Mouse (Mus musculus) forebrain, postnatal 0 days (tissue): ENCODE results near the gene Trp53bp1. TPM values are rescaled to one million over a fixed set of nuclear protein-coding genes. Genes with fewer than 3 reads are reported as not detected.
A peak's percentile ranks its signal among the peaks of the same experiment; 100 is the strongest.

Experiments used
- ATAC-seq: fragments of 200-750 bp; cut with Nextera tagmentation; 2 replicates; pipeline ENCODE4 v1.8.0; 2017; ENCODE audit warnings: mild to moderate bottlenecking, moderate library complexity
- DNase-seq: peaks from one replicate; pipeline ENCODE4 v3.0.0-alpha.2; 2015
- H3K27ac ChIP-seq: fragments of 300-500 bp; sonication (generic); 2 replicates; pipeline ENCODE4 v1.5.1; 2014; ENCODE audit warnings: low read depth, mild to moderate bottlenecking, antibody characterized with exemption, low read length, moderate library complexity, mixed read lengths
- H3K27me3 ChIP-seq: fragments of 300-500 bp; sonication (generic); 2 replicates; pipeline ENCODE4 v1.6.1; 2014; ENCODE audit warnings: mild to moderate bottlenecking, low read length, mixed read lengths; ENCODE audit not compliant: insufficient read depth
- H3K36me3 ChIP-seq: fragments of 300-500 bp; sonication (generic); 2 replicates; pipeline ENCODE4 v1.6.1; 2014; ENCODE audit warnings: mild to moderate bottlenecking, moderate library complexity; ENCODE audit not compliant: insufficient read depth
- H3K4me1 ChIP-seq: fragments of 300-500 bp; sonication (generic); 2 replicates; pipeline ENCODE4 v1.6.1; 2014; ENCODE audit warnings: antibody characterized with exemption; ENCODE audit not compliant: insufficient read depth
- H3K4me2 ChIP-seq: fragments of 300-500 bp; sonication (generic); 2 replicates; pipeline ENCODE4 v1.6.1; 2014; ENCODE audit warnings: low read depth, mild to moderate bottlenecking, moderate library complexity
- H3K4me3 ChIP-seq: fragments of 300-500 bp; sonication (generic); 2 replicates; pipeline ENCODE4 v1.5.1; 2014; ENCODE audit warnings: low read depth, low read length, mixed read lengths
- H3K9ac ChIP-seq: fragments of 300-500 bp; sonication (generic); 2 replicates; pipeline ENCODE4 v1.6.1; 2014; ENCODE audit warnings: mild to moderate bottlenecking
- H3K9me3 ChIP-seq: fragments of 300-500 bp; sonication (generic); 2 replicates; pipeline ENCODE4 v1.6.1; 2016; ENCODE audit warnings: low read length
- CTCF ChIP-seq: sonication (generic); IDR thresholded peaks from 2 replicates; pipeline ENCODE4 v1.5.1; 2016; ENCODE audit warnings: antibody characterized with exemption, control low read depth, low read depth
- WGBS: fragments of 180-500 bp; shearing (Covaris S2); extraction: QIAGEN DNeasy Blood & Tissue Kit; methylation state at CpG from one replicate; pipeline ENCODE4 v1.1.7; 2014; 5-methylcytosine and 5-hydroxymethylcytosine counted together
- polyA plus RNA-seq: library from polyadenylated mRNA; unstranded; fragments of >200 nt; fragmentation: Nextera tagmentation; extraction: Ambion mirVana; gene quantifications from 2 replicates; pipeline ENCODE4 v1.2.1, GENCODE M21; 2015
- total RNA-seq: library from RNA; depleted of rRNA; stranded (reverse); fragments of >200 nt; gene quantifications from 2 replicates; pipeline ENCODE4 v1.2.3, GENCODE M21; 2014

Gene Trp53bp1
- total and polyA plus RNA-seq, 2 experiments from 2014 or later = 80.9 to 183 TPM

DNA sequence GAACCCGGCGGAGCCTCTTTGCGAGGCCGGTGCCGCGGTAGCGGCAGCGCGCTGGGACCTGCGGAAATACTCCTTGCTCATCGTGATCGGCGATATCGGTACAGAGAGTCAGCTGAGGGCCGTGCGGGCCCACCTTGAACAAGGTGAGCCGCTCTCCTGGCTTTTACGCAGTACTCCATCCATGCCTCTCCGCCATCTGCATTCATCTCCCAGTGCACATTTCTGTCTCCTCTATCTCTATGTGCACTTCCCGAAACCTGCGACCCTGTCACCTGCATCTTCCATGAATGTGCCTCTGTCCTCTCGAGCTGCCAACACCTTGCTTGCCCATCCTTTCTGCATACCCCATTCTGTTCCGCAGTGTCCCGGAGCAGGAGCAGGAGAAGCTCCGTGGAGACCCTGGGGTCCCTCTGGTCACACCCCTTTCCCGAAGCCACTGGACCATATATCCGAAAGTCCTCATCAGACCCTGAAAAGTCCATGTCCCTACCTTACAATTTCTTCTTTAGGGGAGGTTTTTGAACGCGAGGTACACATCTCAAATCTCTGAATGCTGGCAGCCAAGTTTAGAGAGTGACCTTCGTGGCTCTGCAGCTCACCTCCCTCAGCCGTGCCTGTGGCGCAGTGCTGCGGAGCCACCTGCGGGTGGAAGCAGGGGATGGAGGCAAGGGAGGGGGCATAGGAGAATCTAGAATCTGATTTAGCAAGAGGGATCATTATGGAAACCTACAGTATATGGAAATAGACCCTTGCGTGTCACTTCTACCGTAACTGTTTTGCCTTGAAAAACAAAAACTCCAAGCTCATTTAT lies 18.7 kb upstream of the Trp53bp1 start:
- Histone ChIP-seq H3K4me3 (peak overlapping the region; percentile 62), H3K4me1 (peaks cover 18% of the 10 kb centered on the region), H3K9ac (peak overlapping the region; percentile 54), H3K9me3 (no peaks in the 10 kb centered on the region), H3K27ac (peak overlapping the region; percentile 72), H3K27me3 (no peaks in the 10 kb centered on the region), H3K36me3 (no peaks in the 10 kb centered on the region), H3K4me2 (peak overlapping the region; percentile 80)
- WGBS = 2% methylated on average over 36 of the region's 36 CpGs
- DNase-seq (peak; percentile 27), ATAC-seq (peak; percentile 55)
- peak; percentile 54 for TF ChIP-seq CTCF

DNA sequence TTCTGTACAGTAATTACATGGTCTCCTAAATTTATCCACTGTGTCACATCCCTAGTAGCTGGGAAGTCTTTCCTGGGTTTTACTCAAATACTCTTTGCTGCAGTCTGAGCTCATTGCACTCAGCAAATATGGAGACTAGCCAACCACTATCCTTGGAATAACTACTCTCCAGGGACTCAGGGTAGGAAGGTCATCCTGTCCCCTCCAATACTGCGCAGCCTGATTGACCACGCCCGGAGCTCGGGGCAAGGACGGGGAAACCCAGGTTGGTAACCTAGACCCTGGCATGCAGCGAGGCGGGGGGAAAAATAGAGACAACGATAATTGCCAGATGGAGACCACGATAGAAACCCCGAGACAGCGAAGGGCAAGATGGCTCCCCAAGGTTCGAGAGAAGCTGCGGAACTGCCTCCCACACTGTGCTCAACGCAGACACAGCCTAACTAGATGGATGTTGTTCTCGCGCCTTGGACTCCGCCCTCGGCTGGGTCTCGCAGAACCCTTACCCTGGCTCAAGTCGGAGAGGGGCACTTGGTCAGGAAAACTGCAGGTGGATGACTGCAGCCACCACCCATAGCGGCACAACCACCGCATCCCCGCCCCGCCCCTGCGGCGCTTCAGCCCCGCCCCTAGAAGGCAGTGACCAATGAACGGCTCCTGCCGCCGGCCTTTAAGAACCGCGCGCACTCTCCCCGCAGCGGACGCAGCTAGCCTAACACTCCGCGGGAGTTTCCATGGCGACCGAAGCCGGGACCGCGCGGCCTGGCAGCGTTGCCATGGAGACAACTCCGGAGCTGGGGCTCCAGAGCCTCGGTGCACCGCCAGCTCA lies 17.9 kb upstream of the Trp53bp1 start, which contains the start of gene Map1a:
TSS of gene Map1a (plus strand) at position 700 of the 829 bp plus-strand sequence.
- Histone ChIP-seq H3K36me3 (no peaks in the 10 kb centered on the region), H3K27ac (peak within 1 kb of the TSS; percentile 72), H3K4me3 (peak within 1 kb of the TSS; percentile 62), H3K9me3 (no peaks in the 10 kb centered on the region), H3K27me3 (no peaks in the 10 kb centered on the region), H3K4me1 (peaks cover 10% of the 10 kb centered on the region; the same call in 1 of the 2 replicates), H3K9ac (peak within 1 kb of the TSS; percentile 54), H3K4me2 (peak within 1 kb of the TSS; percentile 80)
- ATAC-seq (peak; percentile 98), DNase-seq (peak; percentile 98)
- WGBS = 4% methylated on average over 48 of the region's 48 CpGs
- TF ChIP-seq CTCF = peak; percentile 24

DNA sequence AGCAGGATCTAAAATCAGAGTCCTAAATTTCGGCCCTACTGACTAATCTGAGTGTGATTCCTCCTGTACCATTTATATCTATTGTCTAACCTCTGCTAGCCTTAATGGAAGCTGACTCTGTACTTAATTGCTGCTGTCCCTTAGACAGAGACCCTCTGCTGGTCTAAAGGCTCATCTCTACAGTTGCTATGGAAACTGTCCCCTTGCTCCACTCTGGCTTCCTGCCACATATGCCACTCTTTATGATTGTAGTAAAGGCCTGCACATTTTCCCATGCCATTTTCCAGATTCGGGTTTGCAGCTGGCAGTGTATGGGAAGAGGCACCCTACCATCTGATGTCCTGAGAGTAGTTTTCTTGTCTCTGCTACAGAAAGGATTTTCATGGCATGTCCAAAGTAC lies 16.6 kb upstream of the Trp53bp1 start:
- DNase-seq = peak; percentile 39
- no peak for ATAC-seq
- no peaks in the 10 kb centered on the region for H3K36me3 ChIP-seq
- H3K4me3 ChIP-seq = no peak overlapping the region
- no peaks in the 10 kb centered on the region for H3K9me3 ChIP-seq
- no peaks in the 10 kb centered on the region for H3K27me3 ChIP-seq
- peak overlapping the region; percentile 72; the same call in 1 of the 2 replicates for H3K27ac ChIP-seq
- no peak overlapping the region for H3K9ac ChIP-seq
- peaks cover 9% of the 10 kb centered on the region; the same call in 1 of the 2 replicates for H3K4me1 ChIP-seq
- H3K4me2 ChIP-seq = no peak overlapping the region
- 28% methylated on average over 2 of the region's 2 CpGs for WGBS
- TF ChIP-seq CTCF = no peak

DNA sequence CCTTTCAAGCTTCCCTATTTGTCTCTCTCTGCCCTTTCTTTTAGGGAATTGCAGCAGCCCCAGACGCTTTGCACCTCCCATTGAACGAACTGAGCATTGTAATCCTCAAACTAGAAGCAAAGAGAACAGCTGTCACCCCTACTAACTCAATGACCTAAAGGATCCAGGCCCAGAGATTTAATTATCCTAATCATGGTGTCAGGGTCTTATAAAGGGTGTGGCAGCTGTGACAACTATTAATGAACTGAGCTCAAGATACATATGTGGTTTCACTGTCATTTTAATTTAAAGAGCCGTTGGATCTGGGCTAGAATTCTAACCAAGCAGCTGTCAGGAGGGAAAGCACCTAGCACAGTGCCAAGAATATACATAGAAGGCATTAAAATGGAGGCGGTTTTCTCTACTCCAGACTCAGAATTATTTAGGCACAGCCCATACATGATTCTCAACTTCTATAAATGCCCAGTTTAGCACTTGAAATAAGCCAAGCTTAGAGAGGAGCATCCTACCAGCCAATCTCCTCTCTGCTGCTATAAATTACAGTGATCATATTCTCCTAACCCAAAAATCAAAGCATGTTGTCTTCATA lies 815 bp upstream of the Trp53bp1 start:
- Histone ChIP-seq H3K9ac (peak overlapping the region; percentile 77), H3K4me3 (peak overlapping the region; percentile 73), H3K9me3 (no peaks in the 10 kb centered on the region), H3K36me3 (peaks cover 24% of the 10 kb centered on the region), H3K27ac (peak overlapping the region; percentile 89), H3K4me1 (peaks cover 16% of the 10 kb centered on the region; the same call in 1 of the 2 replicates), H3K27me3 (no peaks in the 10 kb centered on the region), H3K4me2 (peak overlapping the region; percentile 63)
- ATAC-seq (peak; percentile 8), DNase-seq (peak; percentile 66)
- no peak for TF ChIP-seq CTCF
- WGBS = 8% methylated on average over 4 of the region's 4 CpGs

DNA sequence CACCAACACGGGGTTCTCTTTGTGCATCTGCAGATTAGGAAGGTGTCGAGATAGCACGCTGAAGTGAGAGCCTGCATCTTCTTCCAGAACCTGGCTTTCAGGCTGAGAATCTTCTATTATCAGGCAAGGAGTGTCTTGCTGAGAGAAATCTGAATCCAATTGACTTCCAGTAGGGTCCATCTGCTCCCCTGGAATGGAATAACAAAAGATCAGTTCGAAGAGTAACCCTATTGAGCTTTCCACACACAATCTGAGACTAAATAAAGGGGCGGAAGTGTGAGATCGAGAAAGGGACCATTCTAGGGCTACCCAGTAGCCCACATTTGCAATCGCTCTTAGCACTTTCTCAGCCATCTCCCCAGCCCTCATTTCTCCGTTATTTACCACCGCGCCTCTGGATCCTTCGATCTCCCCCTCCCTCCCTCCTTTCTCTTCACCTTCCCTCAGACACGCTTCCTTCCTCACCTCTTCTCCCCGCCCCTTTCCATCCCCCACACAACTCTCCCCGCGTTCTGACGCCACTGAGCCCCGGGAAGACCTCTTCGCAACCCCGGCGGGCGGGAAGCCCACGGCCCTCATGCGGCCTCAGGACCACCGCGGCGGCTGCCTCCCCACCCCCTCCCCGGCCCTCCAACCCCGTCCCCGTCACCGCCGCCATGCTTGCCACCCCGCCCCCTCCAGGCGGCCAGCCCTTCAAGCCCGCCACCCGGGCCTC lies 529 bp downstream of the Trp53bp1 start:
- H3K27ac ChIP-seq = peak overlapping the region; percentile 89
- DNase-seq (no peak), ATAC-seq (peak; percentile 79)
- H3K4me2 ChIP-seq = peak overlapping the region; percentile 63
- no peak for TF ChIP-seq CTCF
- no peaks in the 10 kb centered on the region for H3K9me3 ChIP-seq
- H3K4me3 ChIP-seq = peak overlapping the region; percentile 73
- peaks cover 28% of the 10 kb centered on the region for H3K36me3 ChIP-seq
- H3K9ac ChIP-seq = peak overlapping the region; percentile 77
- no peaks in the 10 kb centered on the region for H3K27me3 ChIP-seq
- H3K4me1 ChIP-seq = peaks cover 16% of the 10 kb centered on the region; the same call in 1 of the 2 replicates
- WGBS = 1% methylated on average over 33 of the region's 35 CpGs

DNA sequence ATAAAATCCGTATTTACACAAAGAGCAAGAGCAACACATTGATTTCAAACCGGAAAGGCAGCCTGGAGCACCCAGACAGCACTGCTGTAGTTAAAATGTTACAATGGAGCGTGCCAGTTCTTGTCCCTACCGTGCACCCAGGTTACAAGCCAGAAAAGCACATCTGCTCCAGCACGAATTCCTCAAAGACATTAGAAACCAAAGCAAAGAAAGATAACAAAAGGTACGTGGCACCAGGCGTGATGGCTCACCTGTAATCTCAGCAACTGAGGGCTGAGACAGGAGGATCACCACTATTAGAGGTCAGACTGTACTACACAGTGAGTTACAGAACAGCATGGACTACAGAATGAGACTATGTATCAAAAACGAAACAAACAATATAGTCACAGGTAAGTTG lies 2.8 kb downstream of the Trp53bp1 start:
- ATAC-seq (no peak), DNase-seq (no peak)
- H3K4me3 ChIP-seq = no peak overlapping the region
- H3K27ac ChIP-seq = no peak overlapping the region
- peaks cover 16% of the 10 kb centered on the region; the same call in 1 of the 2 replicates for H3K4me1 ChIP-seq
- no peaks in the 10 kb centered on the region for H3K9me3 ChIP-seq
- 77% methylated on average over 8 of the region's 8 CpGs for WGBS
- peaks cover 28% of the 10 kb centered on the region for H3K36me3 ChIP-seq
- no peak overlapping the region for H3K9ac ChIP-seq
- H3K4me2 ChIP-seq = no peak overlapping the region
- TF ChIP-seq CTCF = no peak
- no peaks in the 10 kb centered on the region for H3K27me3 ChIP-seq
